Mouse (Mus musculus) lung, postnatal 4 days (tissue): Measurements from ENCODE around the gene Otp.
A peak's percentile ranks its signal among the peaks of the same experiment; 100 is the strongest.

ENCODE experiments used
- DNase-seq, 2 experiments: peaks; one replicate each; pipeline ENCODE4 v3.0.0; 2021

The Otp gene

GRCm38 (mm10) chr13:94874039-94874425 is 1.4 kb upstream of the Otp start:
- no peak for DNase-seq

- no peak for DNase-seq
These were observed 576 bp upstream of the Otp start for GRCm38 (mm10) chr13:94874656-94875395.

DNA sequence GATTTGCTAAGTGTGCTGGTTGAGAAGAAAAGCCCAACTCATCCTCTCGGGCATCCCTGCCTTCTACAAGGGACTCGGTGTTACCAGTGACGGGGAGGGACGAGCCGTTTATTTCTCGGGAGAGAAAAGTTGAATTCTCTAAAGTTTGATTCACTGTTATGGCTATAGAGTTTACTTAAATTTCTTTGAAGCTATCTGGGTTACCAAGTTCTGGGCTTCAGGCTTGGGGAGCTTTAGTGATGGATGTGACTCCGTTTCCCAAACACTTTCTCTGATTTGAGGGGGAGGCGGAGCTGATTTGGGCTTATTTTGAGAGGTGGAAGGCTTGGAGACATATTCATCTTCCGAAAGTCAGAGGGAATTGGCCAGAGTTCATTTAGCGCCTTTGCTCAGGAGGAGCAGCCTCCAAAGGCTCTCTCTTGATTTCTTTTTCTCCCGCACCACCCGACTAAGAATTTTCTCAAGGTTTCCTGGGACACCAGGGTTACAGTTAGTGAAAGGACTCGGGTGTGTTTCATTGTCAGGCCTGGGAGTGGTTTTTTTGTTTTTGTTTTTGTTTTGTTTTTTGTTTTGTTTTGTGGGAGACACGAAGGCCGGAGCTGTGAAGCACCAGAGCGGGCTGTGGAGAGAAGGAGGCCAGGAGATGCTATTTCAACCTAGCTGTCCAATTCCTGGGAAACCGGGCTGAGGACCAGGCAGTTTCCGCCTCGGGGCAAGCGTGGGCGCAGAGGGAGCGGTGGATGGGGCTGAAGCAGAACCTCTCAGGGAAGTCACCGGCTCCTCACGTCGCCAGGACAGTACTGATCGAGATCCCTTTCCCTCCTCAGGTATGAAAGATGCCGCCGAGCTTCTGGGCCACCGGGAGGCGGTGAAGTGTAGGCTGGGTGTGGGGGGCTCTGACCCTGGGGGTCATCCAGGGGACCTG is 1.1 kb downstream of the Otp start:
- no peak for DNase-seq

- DNase-seq, result no peak
These were observed 1.8 kb downstream of the Otp start for GRCm38 (mm10) chr13:94877211-94877590.

DNA sequence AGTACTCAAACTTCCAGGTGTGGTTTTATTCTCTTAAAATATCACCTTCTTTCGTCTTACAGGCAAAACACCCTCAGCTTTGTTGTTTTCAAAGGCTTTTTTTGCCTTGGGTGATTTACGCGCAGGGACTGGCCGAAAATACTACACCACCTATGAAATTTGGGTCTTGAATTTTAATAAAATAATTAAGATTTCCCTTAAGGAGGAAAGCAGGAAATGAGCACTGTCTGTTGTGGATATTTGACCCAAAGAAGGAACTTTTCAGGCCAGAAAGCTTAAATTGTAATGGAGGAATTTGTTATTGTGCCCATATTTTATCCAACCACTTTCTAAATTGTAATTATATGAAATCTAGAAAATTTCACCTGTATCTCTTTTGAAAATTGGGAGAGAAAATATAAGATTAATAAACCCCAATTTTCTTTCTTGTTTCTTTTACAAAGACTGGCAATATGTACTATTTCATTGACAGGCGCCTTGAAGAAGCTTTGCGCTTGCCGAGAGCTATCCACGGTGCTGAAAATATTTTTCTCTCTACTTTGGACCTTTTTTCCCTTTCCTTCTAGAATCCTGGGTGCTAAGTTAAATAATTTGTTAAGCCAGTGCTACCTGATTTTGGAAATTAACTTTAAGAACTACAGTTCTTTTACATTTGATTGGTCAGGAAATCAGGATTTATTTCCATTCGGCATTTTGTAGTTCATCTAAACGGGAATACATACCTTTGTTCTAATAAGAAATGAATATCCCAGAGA is 2.8 kb downstream of the Otp start:
- no peak for DNase-seq

DNA sequence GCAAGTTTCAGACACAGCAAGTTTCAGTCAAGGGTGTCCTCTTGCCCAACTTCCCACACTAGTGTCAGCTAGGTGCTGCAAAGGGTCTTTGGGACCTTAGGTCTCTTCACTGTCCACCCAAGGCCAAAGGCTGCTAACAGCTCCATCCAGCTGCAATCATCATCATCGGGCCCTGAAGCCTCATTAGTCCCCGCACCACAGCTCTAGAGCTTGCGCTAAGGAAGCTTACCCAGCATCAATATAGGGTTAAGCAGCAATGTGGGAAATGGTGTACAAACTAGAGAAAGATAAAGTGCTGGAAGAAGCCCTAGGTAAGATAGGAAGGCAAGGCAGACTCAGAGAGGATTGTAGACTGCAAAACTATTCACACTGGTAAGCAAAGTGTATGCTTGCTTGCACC is 5.8 kb downstream of the Otp start:
- DNase-seq, result no peak

GRCm38 (mm10) chr13:94882221-94882620 is 6.8 kb downstream of the Otp start:
- DNase-seq, result no peak

DNA sequence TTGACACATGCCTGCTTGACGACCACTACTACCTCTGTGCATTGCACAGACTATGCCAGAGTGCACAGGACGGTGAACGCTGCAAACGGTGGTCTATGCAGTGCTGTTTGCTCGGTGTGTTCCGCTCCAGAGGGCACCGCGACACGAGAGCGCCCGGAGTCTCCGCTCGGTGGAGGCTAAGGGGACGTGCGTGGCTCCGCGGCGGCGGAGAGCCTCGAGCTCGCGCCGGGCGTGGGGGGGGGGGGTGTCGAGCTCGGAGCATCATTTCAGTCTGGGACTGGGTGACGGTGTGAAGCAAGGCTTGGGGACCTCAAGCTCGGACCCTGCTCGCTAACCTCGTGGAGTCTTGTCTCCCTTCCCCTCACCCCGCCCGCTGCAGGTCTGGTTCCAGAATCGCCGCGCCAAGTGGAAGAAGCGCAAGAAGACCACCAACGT is 7.3 kb downstream of the Otp start:
- no peak for DNase-seq

DNA sequence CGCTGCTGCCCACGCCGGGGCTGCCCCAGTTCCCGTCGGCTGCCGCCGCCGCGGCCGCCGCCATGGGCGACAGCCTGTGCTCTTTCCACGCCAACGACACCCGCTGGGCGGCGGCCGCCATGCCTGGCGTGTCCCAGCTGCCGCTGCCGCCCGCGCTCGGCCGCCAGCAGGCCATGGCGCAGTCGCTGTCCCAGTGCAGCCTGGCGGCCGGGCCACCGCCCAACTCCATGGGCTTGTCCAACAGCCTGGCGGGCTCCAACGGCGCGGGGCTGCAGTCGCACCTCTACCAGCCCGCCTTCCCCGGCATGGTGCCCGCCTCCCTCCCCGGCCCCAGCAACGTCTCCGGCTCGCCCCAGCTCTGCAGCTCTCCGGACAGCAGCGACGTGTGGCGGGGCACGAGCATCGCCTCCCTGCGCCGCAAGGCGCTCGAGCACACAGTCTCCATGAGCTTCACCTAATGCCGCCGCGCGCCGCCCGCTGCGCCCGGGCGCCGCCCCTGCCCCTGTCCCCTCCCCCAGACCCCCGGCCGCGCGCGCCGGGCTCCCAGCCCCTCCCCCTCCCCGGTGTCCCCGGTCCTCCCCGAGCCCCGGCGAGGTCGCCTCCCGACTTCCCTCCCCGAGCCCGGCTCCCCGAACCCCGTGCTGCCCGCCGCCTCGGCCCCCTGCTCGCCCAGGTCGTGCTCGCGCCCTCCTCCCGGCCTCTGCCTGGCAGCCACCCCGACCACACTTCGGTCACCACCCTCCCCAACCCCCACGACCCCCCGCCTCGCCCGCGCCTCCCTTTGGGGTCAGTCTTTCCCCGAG is 8.0 kb downstream of the Otp start:
- DNase-seq, result peak; percentile 19 to 60

- DNase-seq, result no peak
These were observed 8.9 kb downstream of the Otp start for GRCm38 (mm10) chr13:94883966-94884960.

DNA sequence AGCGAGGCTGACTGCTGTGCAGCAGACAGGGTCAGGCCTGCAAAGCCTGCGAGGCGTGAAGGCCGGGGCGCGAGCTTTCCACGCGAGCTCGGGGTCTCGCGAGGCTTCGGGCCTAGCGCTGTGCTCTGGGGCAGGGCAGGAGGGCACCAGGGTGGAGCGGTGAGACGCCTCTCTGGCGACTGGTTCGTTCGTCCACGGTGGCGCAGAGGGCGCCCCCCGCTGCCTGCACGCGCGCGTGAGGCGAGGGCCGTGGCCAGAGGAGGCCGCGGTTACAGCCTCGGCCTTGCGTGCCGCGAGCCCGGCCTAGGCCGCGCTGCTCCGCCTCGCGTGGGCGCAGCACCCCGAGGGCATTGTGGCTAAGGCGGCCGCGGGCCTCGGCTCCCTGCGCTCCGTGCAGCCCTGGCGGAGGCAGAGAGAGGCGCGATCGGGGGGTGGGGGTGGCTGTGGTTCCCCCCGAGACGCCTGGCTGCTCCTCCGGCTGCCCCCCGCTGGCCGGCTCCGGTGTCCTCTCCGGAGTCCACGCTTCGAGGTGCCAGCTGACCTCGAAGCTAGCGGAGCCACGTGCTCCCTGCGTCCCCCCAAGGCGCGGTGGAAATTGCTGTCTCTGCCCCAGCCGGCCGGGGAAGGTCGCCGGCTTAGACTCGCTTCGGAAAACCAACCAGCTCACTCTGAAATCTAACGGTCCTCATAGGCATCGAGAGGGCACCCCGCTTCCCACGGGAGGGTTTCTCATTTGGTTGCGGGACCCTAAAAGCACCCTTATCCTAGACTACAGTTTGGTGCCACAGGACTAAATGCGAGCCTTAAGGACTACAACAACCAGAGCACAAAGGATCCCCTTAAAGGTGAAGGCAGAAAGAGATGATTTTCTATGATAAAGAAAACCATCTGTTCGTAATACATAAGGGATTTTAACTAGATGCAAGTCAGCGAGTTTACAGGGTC is 10.2 kb downstream of the Otp start:
- DNase-seq, result peak; percentile 29 to 53

GRCm38 (mm10) chr13:94907841-94908240 is 32.4 kb downstream of the Otp start:
- no peak for DNase-seq

GRCm38 (mm10) chr13:94912961-94913360 is 37.6 kb downstream of the Otp start:
- no peak for DNase-seq

DNA sequence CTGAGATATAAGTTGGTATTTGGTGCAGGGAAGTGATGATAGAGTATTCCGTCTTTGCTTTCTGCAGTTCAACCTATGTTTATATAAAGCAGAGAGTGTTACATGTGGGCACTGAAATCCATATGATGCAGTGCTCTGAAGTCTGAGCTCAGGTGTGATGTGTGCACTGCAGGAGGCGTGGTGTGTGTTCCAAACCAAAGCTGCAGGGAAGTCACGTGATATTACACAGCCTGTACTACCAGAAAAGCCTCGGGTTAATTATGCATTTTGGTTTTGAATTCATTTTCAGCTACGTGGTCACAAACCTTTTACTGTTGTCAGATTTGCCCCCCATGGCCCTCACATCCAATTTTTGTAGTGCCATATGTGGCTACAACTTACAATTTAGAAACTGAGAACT is 40.3 kb downstream of the Otp start:
- no peak for DNase-seq

DNA sequence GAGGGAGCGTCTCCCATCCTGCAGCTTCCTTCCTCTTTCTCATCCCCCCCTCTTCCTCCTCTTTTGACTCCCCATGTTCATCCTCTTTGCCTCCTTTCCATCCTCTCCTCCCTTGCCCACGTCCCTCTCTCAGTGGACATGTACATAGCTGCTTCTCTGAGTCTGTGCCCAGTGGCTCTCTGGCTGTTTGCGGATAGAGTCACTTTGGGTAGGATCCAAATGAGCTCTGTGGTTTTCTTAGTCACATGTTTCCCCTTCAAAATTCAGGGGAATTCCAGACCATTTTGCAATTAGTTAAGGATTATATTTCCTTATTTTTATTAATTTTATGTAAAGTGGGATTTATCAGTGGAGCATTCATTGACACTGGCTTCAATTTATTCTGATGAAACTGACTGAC is 52.7 kb downstream of the Otp start:
- DNase-seq, result no peak
